Mouse (Mus musculus): ENCODE data around the gene Mri1.
A peak's percentile ranks its signal among the peaks of the same experiment; 100 is the strongest.
"Not testable (repeated sequence)": the region's sequence is repeated elsewhere in the genome, so short reads cannot be mapped to it uniquely, and the experiment has no call there.

The Mri1 gene

DNA sequence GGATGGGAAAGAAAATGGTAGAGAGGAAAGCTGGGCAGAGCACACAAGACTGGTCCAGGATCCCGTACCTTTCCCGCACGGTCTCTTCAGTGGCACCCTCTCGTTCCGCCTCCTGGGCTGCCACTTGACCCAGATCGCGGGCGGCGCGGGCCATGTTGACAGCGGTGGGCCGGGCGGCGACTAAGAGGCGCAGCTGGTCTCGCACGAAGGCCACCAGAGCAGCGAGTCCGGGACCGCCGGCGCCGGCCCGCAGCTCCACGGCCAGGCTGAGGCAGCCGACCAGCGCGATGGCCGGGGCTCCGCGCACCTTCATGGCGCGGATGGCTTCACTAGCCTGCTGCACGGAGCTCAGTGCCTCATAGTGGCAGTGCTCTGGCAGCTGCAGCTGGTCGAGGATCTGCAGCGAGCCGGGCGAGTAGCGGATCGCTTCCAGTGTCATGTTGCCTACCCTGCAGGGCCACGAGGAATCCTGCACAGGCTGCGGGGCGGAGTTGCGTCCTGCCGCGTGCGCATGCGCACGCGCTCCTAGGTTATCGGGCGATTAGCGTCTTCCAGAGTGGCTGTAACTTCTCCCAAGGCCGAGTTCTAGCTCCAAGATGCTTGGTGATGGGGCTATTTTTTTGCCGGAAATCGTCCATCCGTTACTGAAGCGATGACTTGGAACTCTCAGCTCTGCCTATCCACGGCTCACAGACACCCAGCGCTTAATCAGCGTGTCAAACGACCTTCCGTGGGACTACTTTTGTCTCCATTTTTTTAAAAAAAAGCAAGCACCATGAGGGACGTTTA is at the start of gene Mri1:
TSS of gene Mri1 (minus strand) at position 505 of the 789 bp plus-strand sequence.
- peak; percentile 76 to 83 for DNase-seq (ENCODE audit: low spot score in 2 of 2)

GRCm38 (mm10) chr8:84303951-84304350 is 46.8 kb upstream of the Mri1 start:
- DNase-seq (ENCODE audit: low spot score in 2 of 2): no peak

- DNase-seq (ENCODE audit: low spot score in 2 of 2): peak in 1 of 2 experiments; percentile 8
Measured at GRCm38 (mm10) chr8:84297029-84297785, 40.1 kb upstream of the Mri1 start.

DNA sequence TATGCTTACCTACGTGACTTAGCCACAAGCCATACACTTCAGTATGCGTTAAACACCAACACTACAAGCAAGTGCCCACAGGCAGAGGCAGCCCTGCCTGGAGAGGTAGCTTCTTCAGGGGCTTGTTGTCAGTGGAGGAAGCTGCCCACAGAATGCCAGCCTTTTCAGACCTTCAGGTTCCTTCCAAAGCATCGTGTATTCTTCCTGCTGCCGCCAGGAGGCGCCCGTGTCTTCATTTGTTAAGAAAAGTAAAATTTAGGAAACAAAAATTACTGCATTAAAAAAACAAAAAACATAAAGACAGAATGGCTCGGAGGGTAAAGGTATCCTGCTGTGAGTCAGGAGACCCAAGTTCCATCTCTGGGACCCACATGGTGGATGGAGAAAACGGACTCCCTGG is 34.6 kb upstream of the Mri1 start:
- peak; percentile 54 to 66 for DNase-seq (ENCODE audit: low spot score in 2 of 2)

- DNase-seq (ENCODE audit: low spot score in 2 of 2): no peak
Measured at GRCm38 (mm10) chr8:84291086-84291485, 34.0 kb upstream of the Mri1 start.

- DNase-seq (ENCODE audit: low spot score in 2 of 2): no peak
Measured at GRCm38 (mm10) chr8:84288892-84289291, 31.8 kb upstream of the Mri1 start.

DNA sequence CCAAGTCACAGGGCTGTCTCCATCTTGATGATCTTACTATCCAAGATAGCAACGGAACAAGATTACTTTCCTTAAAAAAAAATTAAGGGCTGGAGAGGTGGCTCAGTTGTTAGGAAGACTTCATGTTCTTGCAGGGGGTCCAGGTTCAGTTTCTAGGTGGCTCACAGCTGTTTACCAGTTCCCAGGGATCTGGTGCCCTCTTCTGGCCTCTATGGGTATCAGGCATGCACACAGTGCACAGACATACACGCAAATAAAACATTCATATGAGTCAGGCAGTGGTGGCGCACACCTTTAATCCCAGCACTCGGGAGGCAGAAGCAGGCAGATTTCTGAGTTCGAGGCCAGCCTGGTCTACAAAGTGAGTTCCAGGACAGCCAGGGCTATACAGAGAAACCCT is 28.5 kb upstream of the Mri1 start:
- not testable (repeated sequence) for DNase-seq (ENCODE audit: low spot score in 2 of 2)

GRCm38 (mm10) chr8:84284608-84285063 is 27.5 kb upstream of the Mri1 start:
- peak; percentile 24 to 42 for DNase-seq (ENCODE audit: low spot score in 2 of 2)

DNA sequence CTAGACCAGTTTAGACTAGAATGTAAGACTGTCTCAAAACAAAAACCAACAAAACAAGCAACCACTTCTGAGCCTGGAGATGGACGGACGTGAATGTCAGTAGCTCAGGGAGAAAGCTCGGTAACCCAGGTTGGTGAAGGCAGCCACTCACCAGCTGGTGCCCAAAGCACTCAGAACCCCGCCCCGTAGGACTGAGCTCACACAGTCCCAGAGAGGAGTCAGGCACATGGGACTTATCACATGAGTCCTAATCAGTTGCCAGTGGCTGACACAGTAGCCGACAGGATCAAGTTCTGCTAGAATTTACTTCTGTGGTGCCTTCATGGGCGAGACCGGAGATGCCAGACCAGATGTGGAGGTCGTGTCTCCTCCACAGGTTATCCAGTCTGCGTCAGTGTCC is 23.7 kb upstream of the Mri1 start:
- DNase-seq (ENCODE audit: low spot score in 2 of 2): no peak

DNA sequence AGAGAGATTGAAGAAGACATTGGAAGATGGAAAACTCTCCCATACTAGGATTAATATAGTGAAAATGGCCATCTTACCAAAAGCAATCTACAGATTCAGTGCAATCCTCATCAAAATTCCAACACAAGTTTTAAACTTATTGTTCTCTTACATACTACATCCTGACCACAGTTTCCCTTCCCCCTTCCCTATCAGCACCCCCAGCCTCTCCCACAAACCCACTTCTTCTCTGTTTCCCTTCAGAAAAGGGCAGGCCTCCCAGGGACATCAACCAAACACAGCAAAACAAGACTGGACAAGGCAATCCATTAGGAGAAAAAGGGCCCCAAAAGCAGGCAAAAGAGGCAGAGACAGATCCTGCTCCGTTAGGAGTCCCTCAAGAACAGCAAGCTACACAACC is 19.3 kb upstream of the Mri1 start:
- no peak for DNase-seq (ENCODE audit: low spot score in 2 of 2)

DNA sequence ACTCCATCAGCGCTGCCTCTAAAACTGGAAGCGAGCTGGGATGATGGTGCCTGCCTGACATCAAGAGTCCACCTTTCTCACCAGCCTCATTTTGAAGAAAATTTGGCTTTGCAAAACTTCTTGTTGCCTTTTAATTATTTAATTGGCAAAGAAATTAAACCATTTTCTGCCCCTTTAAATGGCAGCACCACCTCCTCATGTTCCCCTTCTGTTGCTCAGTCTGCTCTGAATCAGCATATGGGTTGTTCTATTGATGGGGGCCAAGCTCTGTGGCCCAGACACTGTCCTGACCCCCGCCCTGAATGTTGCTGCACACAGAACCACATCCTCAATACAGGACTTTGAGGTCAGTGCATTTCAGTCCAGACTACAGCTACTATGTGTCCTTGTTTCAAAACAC is 16.8 kb upstream of the Mri1 start:
- no peak for DNase-seq (ENCODE audit: low spot score in 2 of 2)

DNA sequence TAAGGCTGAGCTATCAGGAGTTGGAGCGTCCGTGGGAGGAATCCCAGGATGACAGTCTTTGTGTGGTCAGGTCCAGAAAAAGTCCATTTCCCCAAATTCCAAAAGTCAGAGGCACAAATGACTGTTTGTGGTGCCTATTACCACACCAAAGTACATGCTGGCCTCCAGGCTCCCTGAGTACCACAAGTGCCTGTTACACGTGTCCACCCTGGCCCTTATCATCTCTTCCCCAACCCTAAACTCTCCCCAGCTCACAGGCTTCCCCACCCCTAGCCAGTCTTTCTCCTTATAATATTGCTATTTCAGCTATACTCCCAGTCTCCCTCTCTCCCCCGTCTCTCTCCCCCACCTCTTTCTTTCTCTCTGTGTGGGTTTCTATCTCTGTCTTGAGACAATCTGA is 15.2 kb upstream of the Mri1 start:
- DNase-seq (ENCODE audit: low spot score in 2 of 2): no peak

DNA sequence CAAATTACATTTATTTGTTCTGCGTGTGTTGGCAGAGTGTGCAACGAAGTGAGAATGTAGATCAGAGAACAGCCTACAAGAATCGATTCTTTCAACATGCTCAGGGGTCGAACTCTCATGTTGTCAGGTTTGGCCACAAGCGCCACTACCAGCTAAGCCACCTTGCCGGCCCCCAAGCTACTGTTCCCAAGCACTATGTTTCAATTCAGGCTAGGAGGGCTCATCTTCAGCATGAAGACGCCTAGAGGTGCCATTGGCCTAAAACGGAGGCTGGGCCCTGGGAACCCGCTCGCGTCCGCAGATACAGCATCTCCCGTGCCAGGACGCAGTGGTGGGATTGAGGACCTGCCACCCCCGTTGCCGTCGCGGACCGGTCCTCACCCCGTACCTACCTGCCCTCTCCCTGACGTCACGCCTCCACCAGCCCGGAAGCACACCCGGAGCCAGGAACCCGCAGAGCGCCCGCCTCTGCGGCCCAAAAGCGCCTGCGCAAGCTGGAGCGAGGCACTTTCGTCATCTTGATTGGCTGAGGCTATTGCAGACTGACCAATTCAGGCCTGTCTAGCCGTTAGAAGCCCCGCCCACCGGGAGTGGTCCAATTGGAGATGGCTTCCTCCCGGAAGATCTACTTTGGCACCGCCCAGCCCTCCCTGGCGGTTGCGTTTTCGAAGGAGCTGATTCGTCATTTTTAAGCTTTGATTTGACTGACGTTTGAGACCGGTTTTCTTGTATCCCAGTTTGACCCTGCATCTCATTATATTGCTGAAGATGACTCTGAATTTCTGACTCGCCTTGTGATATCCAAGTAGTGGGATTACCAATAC is 13.0 kb upstream of the Mri1 start, which contains the start of gene Ccdc130:
TSS of gene Ccdc130 (minus strand) at position 431 of the 824 bp plus-strand sequence.
- DNase-seq (ENCODE audit: low spot score in 2 of 2): peak; percentile 100

GRCm38 (mm10) chr8:84261098-84261497 is 4.0 kb upstream of the Mri1 start:
- DNase-seq (ENCODE audit: low spot score in 2 of 2): peak; percentile 39 to 51

GRCm38 (mm10) chr8:84256458-84256821 is 686 bp downstream of the Mri1 start:
- peak in 1 of 2 experiments; percentile 54 for DNase-seq (ENCODE audit: low spot score in 2 of 2)

DNA sequence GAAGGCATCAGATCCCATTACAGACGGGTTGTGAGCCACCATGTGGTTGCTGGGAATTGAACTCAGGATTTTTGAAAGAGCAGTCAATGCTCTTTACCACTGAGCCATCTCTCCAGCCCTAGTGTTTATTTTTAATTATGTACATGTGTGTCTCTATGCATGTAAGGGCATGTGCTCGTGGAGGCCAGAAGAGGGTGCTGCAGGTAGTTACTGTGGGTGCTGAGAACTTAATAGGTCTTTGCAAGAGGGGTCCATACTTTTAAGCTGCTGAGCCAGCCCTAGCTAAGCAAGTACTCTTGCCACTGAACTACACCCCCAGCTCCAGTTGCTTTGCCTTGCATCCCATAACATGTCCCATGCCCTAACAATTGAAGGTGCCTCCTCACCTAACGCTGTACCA is 1.3 kb downstream of the Mri1 start:
- no peak for DNase-seq (ENCODE audit: low spot score in 2 of 2)

- DNase-seq (ENCODE audit: low spot score in 2 of 2): peak; percentile 85 to 90
Measured at GRCm38 (mm10) chr8:84249257-84250170, 7.6 kb downstream of the Mri1 start, which contains the start of gene D8Ertd738e. D8Ertd738e (minus strand) TSS chr8:84249719.

DNA sequence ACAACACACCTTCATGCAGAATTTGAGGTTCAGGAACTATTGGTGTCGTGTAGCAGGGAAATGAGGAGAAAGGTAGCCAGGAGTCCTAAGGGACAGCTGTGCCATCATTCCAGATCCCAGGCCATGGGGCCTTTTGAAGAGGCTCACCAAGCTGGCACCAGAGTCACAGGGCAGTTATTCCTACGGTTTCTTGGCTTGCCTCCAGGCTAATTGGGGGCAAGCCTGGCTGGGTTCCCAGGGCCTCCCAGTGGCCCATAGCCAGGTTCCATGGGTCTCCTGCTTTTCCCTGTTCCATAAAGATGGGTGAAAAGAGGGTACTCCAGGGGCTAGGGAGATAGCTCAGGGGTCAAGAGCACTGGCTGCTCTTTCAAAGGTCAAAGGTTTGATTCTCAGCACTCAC is 15.3 kb downstream of the Mri1 start:
- DNase-seq (ENCODE audit: low spot score in 2 of 2): no peak

GRCm38 (mm10) chr8:84241167-84241566 is 16.0 kb downstream of the Mri1 start:
- no peak for DNase-seq (ENCODE audit: low spot score in 2 of 2)

- DNase-seq (ENCODE audit: low spot score in 2 of 2): no peak
Measured at GRCm38 (mm10) chr8:84237542-84238229, 19.4 kb downstream of the Mri1 start.
